Mouse (Mus musculus) myocyte (in vitro differentiated cells): ENCODE results near the gene Comtd1. TPM values are rescaled to one million over a fixed set of nuclear protein-coding genes. Genes with fewer than 3 reads are reported as not detected.

Experiments used
- H3K27me3 ChIP-seq: one replicate; pipeline ENCODE4 v1.6.1; 2011; ENCODE audit not compliant: control insufficient read depth, insufficient read depth, insufficient read length
- H3K36me3 ChIP-seq: one replicate; pipeline ENCODE4 v1.6.1; 2011; ENCODE audit not compliant: control insufficient read depth, insufficient read depth
- H3K4me2 ChIP-seq: one replicate; pipeline ENCODE4 v1.6.1; 2011; ENCODE audit warnings: low read depth, control low read depth
- H3K4me3 ChIP-seq: one replicate; pipeline ENCODE4 v1.5.1; 2011; ENCODE audit warnings: mild to moderate bottlenecking, control low read depth, moderate library complexity
- H3K79me2 ChIP-seq: one replicate; pipeline ENCODE4 v1.6.1; 2011; ENCODE audit not compliant: control insufficient read depth, insufficient read depth
- H3ac ChIP-seq: one replicate; pipeline ENCODE4 v1.6.1; 2011; ENCODE audit not compliant: control insufficient read depth, insufficient read length
- CEBPB ChIP-seq: IDR thresholded peaks from 2 replicates; pipeline ENCODE4 v1.6.1; 2011; ENCODE audit warnings: mild to moderate bottlenecking, moderate library complexity; ENCODE audit not compliant: poor library complexity, insufficient read depth, severe bottlenecking
- E2F4 ChIP-seq: IDR thresholded peaks from one replicate; pipeline ENCODE4 v1.6.1; 2011; ENCODE audit warnings: mild to moderate bottlenecking, control low read depth, moderate library complexity; ENCODE audit not compliant: insufficient read depth
- MAX ChIP-seq: IDR thresholded peaks from one replicate; pipeline ENCODE4 v1.6.1; 2011; ENCODE audit warnings: low read depth, mild to moderate bottlenecking, control low read depth
- MYOD1 ChIP-seq, 3 experiments: IDR thresholded peaks; one replicate each; pipeline ENCODE4 v1.6.1; 2011; ENCODE audit warnings: control low read depth in 2 of 3, low read depth in 2 of 3, mild to moderate bottlenecking in 2 of 3, moderate library complexity in 1 of 3; ENCODE audit not compliant: insufficient read length in 2 of 3, control insufficient read depth in 1 of 3
- MYOG ChIP-seq, 3 experiments: IDR thresholded peaks; one replicate each; pipeline ENCODE4 v1.6.1; 2011; ENCODE audit warnings: control low read depth in 2 of 3, low read depth in 2 of 3, mild to moderate bottlenecking in 2 of 3; ENCODE audit not compliant: insufficient read length in 2 of 3, control insufficient read depth in 1 of 3, insufficient read depth in 1 of 3
- POLR2A ChIP-seq: IDR thresholded peaks from one replicate; pipeline ENCODE4 v1.6.1; 2011; ENCODE audit warnings: low read depth, mild to moderate bottlenecking, control low read depth, moderate library complexity; ENCODE audit not compliant: insufficient read length
- POLR2AphosphoS2 ChIP-seq: IDR thresholded peaks from one replicate; pipeline ENCODE4 v1.6.1; 2011; ENCODE audit warnings: low read depth, control low read depth; ENCODE audit not compliant: insufficient read length
- REST ChIP-seq: IDR thresholded peaks from one replicate; pipeline ENCODE4 v1.6.1; 2011; ENCODE audit warnings: mild to moderate bottlenecking, control low read depth, moderate library complexity; ENCODE audit not compliant: insufficient read depth, insufficient read length
- SRF ChIP-seq: IDR thresholded peaks from one replicate; pipeline ENCODE4 v1.6.1; 2011; ENCODE audit warnings: low read depth; ENCODE audit not compliant: control insufficient read depth, insufficient read length
- TCF12 ChIP-seq: IDR thresholded peaks from one replicate; pipeline ENCODE4 v1.6.1; 2011; ENCODE audit warnings: mild to moderate bottlenecking, control low read depth; ENCODE audit not compliant: poor library complexity, insufficient read depth, severe bottlenecking
- TCF3 ChIP-seq: IDR thresholded peaks from one replicate; pipeline ENCODE4 v1.6.1; 2011; ENCODE audit warnings: low read depth, control low read depth; ENCODE audit not compliant: insufficient read length
- USF1 ChIP-seq: IDR thresholded peaks from one replicate; pipeline ENCODE4 v1.6.1; 2011; ENCODE audit warnings: low read depth, mild to moderate bottlenecking, control low read depth, moderate library complexity
- polyA plus RNA-seq: library from polyadenylated mRNA; unstranded; fragments of >200 nt; fragmentation: generic; extraction: Trizol; gene quantifications from one replicate; pipeline ENCODE4 v1.2.1, GENCODE M21; 2012; ENCODE audit warnings: missing spikeins

Comtd1 gene
- polyA plus RNA-seq, 1 experiment = 47.1 TPM

DNA sequence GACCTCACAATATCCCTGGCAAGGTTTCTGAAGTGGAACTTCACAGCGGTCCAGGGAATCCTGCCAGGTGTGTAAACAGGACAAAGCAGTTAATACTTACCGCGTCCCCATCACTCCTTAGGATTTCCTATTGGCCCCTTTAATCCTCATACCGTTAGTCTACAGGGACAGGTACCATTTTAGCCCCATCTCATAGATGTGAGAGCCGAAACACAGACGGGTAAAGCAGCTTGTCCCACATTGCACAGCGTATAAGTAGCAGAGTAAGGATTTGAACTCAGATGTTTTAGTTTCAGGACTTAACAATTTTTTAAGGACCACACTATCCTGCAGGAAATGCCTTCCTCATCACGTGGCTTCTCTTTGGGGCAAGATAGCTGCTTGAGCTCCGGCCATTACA is 5.5 kb upstream of the Comtd1 start:
- TF ChIP-seq MYOD1 (IDR thresholded peaks at IDR 0.05; ENCODE audit: control insufficient read depth in 1 of 3, insufficient read length in 2 of 3, low read depth in 2 of 3) = no peak
- TF ChIP-seq POLR2A = no peak
- no peak for TF ChIP-seq TCF3
- no peak for TF ChIP-seq CEBPB
- Histone ChIP-seq H3K4me2 (no peak overlapping the region), H3K4me3 (no peak overlapping the region), H3K27me3 (no peaks in the 10 kb centered on the region), H3K79me2 (no peaks in the 10 kb centered on the region), H3K36me3 (no peaks in the 10 kb centered on the region), H3ac (no peak overlapping the region)

DNA sequence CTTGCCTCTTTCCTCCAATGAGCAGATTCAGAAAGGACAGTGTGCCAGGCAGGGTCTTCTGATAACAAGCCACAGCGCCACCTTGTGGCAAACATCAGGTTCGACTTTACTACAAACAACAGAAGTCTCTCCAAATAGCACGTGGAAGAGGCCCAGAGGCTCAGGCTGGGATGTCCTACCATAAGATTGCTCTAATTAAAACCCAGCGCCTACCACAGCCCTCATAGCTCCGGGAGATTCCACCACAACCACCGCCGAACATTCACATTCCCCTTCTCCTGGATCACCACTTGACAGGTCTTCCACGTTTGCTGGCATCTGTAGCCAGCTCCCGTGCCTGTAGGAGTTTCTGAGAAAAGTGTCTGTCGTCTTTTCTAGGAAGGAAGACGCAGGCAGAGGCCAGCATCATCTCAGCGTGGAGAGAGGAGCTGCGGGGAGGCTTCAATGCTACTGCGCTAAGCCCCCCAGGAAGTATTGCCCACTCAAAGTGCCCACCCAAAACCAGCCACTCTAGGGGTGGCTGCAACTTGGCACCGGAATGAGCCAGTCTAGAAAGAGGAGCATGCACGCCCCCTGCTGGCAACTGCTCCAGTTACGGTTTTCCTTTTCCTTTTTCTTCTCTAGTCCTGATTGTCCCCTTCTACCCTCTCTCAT is 4.8 kb upstream of the Comtd1 start:
- TF ChIP-seq MAX (no peak), POLR2AphosphoS2 (no peak), E2F4 (no peak), USF1 (no peak), CEBPB (no peak), TCF12 (no peak), MYOD1 (IDR thresholded peaks at IDR 0.05; ENCODE audit: control insufficient read depth in 1 of 3, insufficient read length in 2 of 3, low read depth in 2 of 3) (no peak), SRF (no peak), REST (no peak), MYOG (IDR thresholded peaks at IDR 0.05; ENCODE audit: control insufficient read depth in 1 of 3, insufficient read depth in 1 of 3, insufficient read length in 2 of 3, low read depth in 2 of 3) (no peak)

DNA sequence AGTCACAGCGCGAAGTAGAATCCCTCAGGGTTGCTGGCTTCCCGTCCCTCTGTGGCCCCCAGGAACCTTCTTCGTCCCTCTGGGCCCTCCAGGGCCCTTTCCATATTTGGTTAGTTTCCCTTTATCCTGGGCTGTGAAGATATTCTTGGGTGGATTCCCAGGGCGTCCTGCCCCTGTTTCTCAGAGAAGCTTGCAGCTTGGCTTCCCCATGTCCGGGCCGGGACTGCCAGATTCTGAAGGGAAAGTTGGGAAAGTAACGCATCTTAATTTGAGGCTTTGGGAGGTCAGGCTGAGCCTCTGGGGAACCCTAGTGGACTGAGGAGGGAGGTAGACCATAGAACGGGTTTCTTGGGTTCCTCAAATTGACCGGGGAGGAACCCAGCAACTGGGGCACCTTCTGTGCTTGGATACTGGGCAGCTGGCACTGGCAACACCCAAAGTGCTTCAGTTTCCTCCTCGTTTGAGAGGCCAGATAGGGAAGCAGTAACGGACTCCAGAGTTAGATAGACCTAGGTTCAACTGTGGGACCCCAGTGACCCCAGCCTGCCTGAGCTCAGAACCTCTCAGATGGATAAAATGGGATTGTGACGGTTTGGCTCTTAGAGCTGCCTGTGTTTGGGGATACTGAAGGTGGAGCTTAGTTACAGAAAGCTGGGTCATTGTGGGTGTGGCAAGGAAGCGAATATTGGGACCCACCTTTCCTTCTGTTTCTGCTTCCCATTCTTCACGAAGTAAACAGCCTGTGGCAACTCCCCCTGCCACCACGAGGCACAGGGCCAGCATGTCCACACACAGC is 3.4 kb upstream of the Comtd1 start:
- H3K36me3 ChIP-seq = no peaks in the 10 kb centered on the region
- no peak overlapping the region for H3ac ChIP-seq
- no peak for TF ChIP-seq POLR2A
- TF ChIP-seq REST = no peak
- no peak for TF ChIP-seq POLR2AphosphoS2
- TF ChIP-seq MAX = no peak
- TF ChIP-seq TCF3 = no peak
- TF ChIP-seq MYOD1 (IDR thresholded peaks at IDR 0.05; ENCODE audit: control insufficient read depth in 1 of 3, insufficient read length in 2 of 3, low read depth in 2 of 3) = no peak
- no peak for TF ChIP-seq MYOG (IDR thresholded peaks at IDR 0.05; ENCODE audit: control insufficient read depth in 1 of 3, insufficient read depth in 1 of 3, insufficient read length in 2 of 3, low read depth in 2 of 3)
- TF ChIP-seq USF1 = no peak
- no peak for TF ChIP-seq CEBPB
- no peak for TF ChIP-seq E2F4
- TF ChIP-seq SRF = no peak
- TF ChIP-seq TCF12 = no peak
- H3K79me2 ChIP-seq = no peaks in the 10 kb centered on the region
- no peak overlapping the region for H3K4me2 ChIP-seq
- H3K27me3 ChIP-seq = no peaks in the 10 kb centered on the region
- no peak overlapping the region for H3K4me3 ChIP-seq

More for the DNA sequence above, 4.8 kb upstream of the Comtd1 start:
- no peaks in the 10 kb centered on the region for H3K27me3 ChIP-seq
- no peaks in the 10 kb centered on the region for H3K79me2 ChIP-seq
- peak overlapping the region; percentile 70 for H3K4me2 ChIP-seq
- H3K36me3 ChIP-seq = no peaks in the 10 kb centered on the region
- H3ac ChIP-seq = no peak overlapping the region
- no peak overlapping the region for H3K4me3 ChIP-seq

DNA sequence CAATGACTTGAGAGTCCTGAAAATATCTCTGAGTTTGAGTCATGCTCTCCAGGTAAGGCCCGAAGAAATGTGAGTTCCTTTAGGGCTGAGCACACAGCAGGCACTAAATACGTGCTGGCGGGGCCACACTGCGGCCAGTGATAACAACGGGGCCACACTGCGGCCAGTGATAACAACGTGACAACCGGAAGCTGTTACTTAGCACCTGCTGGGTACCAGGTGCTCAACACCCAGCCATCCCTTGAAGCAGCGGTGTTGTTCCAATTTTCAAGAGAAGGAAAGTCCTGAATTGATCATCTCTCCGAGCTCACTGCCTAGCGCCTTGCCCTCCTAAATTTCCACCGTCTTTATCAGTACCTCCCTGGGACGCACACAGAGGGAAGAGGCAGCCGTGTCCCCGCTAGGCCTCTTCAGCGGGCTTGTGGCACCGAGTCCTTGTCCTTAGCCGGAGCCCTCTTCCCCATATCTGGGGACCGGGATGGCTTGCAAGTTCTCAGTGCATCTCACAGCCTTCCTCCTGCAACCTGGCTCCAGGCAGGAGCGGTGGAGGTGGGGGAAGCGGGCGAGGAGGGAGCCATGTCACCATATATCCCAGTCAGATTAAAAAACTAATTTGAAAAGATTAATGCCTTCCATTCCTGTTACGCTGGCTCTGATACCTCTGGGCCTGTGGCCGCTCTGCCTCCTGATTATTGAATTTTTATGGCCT is 1.8 kb upstream of the Comtd1 start:
- no peak for TF ChIP-seq MYOG (IDR thresholded peaks at IDR 0.05; ENCODE audit: control insufficient read depth in 1 of 3, insufficient read depth in 1 of 3, insufficient read length in 2 of 3, low read depth in 2 of 3)
- TF ChIP-seq USF1 = no peak
- no peak for TF ChIP-seq MAX
- TF ChIP-seq POLR2A = no peak
- no peak for TF ChIP-seq SRF
- no peak for TF ChIP-seq MYOD1 (IDR thresholded peaks at IDR 0.05; ENCODE audit: control insufficient read depth in 1 of 3, insufficient read length in 2 of 3, low read depth in 2 of 3)
- TF ChIP-seq CEBPB = no peak
- no peak for TF ChIP-seq TCF12
- TF ChIP-seq E2F4 = no peak
- TF ChIP-seq TCF3 = no peak
- TF ChIP-seq POLR2AphosphoS2 = no peak
- no peak for TF ChIP-seq REST
- H3K4me3 ChIP-seq = no peak overlapping the region
- H3K27me3 ChIP-seq = no peaks in the 10 kb centered on the region
- no peaks in the 10 kb centered on the region for H3K79me2 ChIP-seq
- no peak overlapping the region for H3K4me2 ChIP-seq
- peaks cover 9% of the 10 kb centered on the region for H3K36me3 ChIP-seq
- no peak overlapping the region for H3ac ChIP-seq
